Mouse (Mus musculus): Measurements from ENCODE around the gene Ndufa9. TPM values are rescaled to one million over a fixed set of nuclear protein-coding genes. Genes with fewer than 3 reads are reported as not detected.

Gene Ndufa9
- polyA plus RNA-seq (2012; rRNA removed) = 84.7 and 86.5 TPM in 2 replicates

DNA sequence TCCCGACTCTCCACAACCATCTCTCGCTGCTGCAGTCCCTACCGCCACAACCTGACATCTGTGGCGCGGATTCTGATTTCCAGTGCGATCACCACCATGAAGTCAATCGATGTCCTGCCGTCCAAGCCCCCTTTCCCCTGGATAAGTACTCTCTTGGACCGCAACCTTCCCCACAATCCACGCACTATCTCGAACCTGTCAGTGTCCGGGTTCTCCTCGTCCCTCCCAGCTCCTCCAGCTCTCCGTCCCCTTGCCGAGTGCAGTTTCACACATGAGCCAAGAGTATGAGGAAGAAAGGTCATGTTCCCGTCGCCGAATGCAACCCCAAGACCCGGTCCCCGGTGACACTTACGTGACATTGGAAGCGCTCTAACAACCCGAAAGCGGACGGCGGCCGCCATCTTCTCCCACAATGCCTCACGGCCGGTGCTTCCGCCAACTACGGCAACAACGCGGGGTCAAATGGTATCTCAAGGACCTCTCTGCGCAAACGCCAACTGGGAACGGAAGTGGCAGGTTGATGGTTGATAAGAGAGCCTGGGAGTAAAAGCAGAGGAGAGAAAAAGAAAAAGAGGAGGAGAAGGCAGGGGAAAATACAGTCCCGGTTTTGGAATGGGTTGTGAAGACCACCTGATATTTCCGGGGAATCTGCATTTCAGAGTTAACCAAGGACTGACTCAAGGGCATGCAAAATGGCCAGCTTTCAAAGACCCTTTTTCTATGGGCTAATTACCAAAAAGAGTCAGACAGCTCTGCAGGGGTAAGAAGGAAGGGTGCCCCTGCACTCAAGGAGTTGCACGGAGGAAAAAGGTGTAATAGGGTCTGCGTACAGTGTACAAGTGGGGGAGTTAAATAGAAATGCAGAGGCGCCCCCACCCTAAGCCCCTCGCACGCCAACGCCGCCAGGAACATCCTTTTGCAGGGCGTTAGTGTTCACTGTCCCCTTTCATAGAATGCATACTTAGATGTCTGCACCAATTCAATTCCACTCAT is at the start of gene Ndufa9:
TSS of gene Ndufa9 (minus strand) at position 425 of the 993 bp plus-strand sequence.

GRCm38 (mm10) chr6:126852881-126853280 is 3.9 kb upstream of the Ndufa9 start, which contains the start of gene Akap3:
Gene Akap3, plus strand, starts transcription at chr6:126853098.

Other genes starting within 250 kb of the Ndufa9 start
- gene Kcna1, start 202.8 kb downstream of the Ndufa9 start, polyA plus RNA-seq (2012; rRNA removed) = not detected in 2 replicates
- gene Kcna6, start 108.5 kb downstream of the Ndufa9 start, polyA plus RNA-seq (2012; rRNA removed) = 0.05 and 0.06 TPM in 2 replicates
- gene Akap3, start 4.0 kb upstream of the Ndufa9 start, polyA plus RNA-seq (2012; rRNA removed) = 0.01 TPM in 1 of 2 replicates, not detected in the other
- gene Dyrk4, start 72.7 kb upstream of the Ndufa9 start, polyA plus RNA-seq (2012; rRNA removed) = 0.05 TPM in 1 of 2 replicates, not detected in the other
- gene Rad51ap1, start 90.5 kb upstream of the Ndufa9 start, polyA plus RNA-seq (2012; rRNA removed) = 17.6 and 18.1 TPM in 2 replicates
- 6.0 and 6.5 TPM in 2 replicates for gene D6Wsu163e, start 90.8 kb upstream of the Ndufa9 start, polyA plus RNA-seq (2012; rRNA removed)
- not detected in 2 replicates for gene Fgf6, start 166.4 kb upstream of the Ndufa9 start, polyA plus RNA-seq (2012; rRNA removed)
- gene Fgf23, start 223.8 kb upstream of the Ndufa9 start, polyA plus RNA-seq (2012; rRNA removed) = 0.06 and 0.08 TPM in 2 replicates

Measured in liver, embryonic 18 days (tissue).